In genomic region chr13:63691974-63692373, GRCm38 (mm10) we compare ENCODE assay signal across 7 mouse cellular contexts.
DNase-seq lines count a peak whose midpoint lies in the region; ATAC-seq and TF ChIP-seq lines count a peak whose summit lies in the region.

No protein-coding gene starts in this region.

- H3K4me1 ChIP-seq in midbrain, embryonic 12.5 days: peaks cover 10% of the 10 kb centered on the region; the same call in 1 of the 2 replicates
- no peaks in the 10 kb centered on the region for H3K4me1 ChIP-seq in midbrain, embryonic 11.5 days (ENCODE audit: control insufficient read depth, insufficient read depth, low read length)
- H3K4me1 ChIP-seq in hindbrain, embryonic 14.5 days (replicated peaks; ENCODE audit: control insufficient read depth, insufficient read depth, low read length): no peaks in the 10 kb centered on the region
- no peaks in the 10 kb centered on the region for H3K4me1 ChIP-seq in lung, postnatal 0 days (ENCODE audit: insufficient read depth, low read depth, low read length)

- H3K9me3 ChIP-seq in midbrain, embryonic 12.5 days: no peaks in the 10 kb centered on the region
- no peaks in the 10 kb centered on the region for H3K9me3 ChIP-seq in midbrain, embryonic 11.5 days (ENCODE audit: control insufficient read depth, low read length)
- H3K9me3 ChIP-seq in hindbrain, embryonic 14.5 days (ENCODE audit: control insufficient read depth, low read length): no peaks in the 10 kb centered on the region
- H3K9me3 ChIP-seq in lung, postnatal 0 days (ENCODE audit: low read length): no peaks in the 10 kb centered on the region

- H3K4me2 ChIP-seq in midbrain, embryonic 12.5 days (replicated peaks): no peak overlapping the region
- no peak overlapping the region for H3K4me2 ChIP-seq in midbrain, embryonic 11.5 days
- no peak overlapping the region for H3K4me2 ChIP-seq in hindbrain, embryonic 14.5 days (replicated peaks)
- H3K4me2 ChIP-seq in lung, postnatal 0 days (replicated peaks; ENCODE audit: low read depth, low read length): no peak overlapping the region

- no peak for DNase-seq in midbrain, embryonic 11.5 days (ENCODE audit: low spot score, missing footprints)
- DNase-seq in hindbrain, embryonic 14.5 days (ENCODE audit: low spot score): no peak
- peak; percentile 74 for DNase-seq in left cerebral cortex, adult 11 months (ENCODE audit: low spot score)
- DNase-seq in right cerebral cortex, postnatal 10 days (ENCODE audit: low spot score in 2 of 2): peak; percentile 47 to 57
- DNase-seq in lung, postnatal 0 days (ENCODE audit: low spot score): no peak
- no peak for DNase-seq in testis, postnatal 10 days (ENCODE audit: low spot score)

- TF ChIP-seq CTCF in lung, postnatal 0 days (IDR thresholded peaks at IDR 0.05): no peak

- 72% methylated on average over 5 of the region's 5 CpGs for WGBS in midbrain, embryonic 12.5 days
- 86% methylated on average over 5 of the region's 5 CpGs for WGBS in midbrain, embryonic 11.5 days
- 74% methylated on average over 5 of the region's 5 CpGs for WGBS in hindbrain, embryonic 14.5 days
- 68% methylated on average over 5 of the region's 5 CpGs for WGBS in lung, postnatal 0 days

- no peaks in the 10 kb centered on the region for H3K36me3 ChIP-seq in midbrain, embryonic 12.5 days
- H3K36me3 ChIP-seq in midbrain, embryonic 11.5 days (ENCODE audit: control insufficient read depth, insufficient read depth, low read length): no peaks in the 10 kb centered on the region
- no peaks in the 10 kb centered on the region for H3K36me3 ChIP-seq in hindbrain, embryonic 14.5 days (replicated peaks; ENCODE audit: control insufficient read depth, insufficient read depth)
- H3K36me3 ChIP-seq in lung, postnatal 0 days (ENCODE audit: insufficient read depth, low read length): no peaks in the 10 kb centered on the region

- no peak overlapping the region for H3K9ac ChIP-seq in midbrain, embryonic 12.5 days (replicated peaks)
- H3K9ac ChIP-seq in midbrain, embryonic 11.5 days (ENCODE audit: low read length): no peak overlapping the region
- no peak overlapping the region for H3K9ac ChIP-seq in hindbrain, embryonic 14.5 days
- H3K9ac ChIP-seq in lung, postnatal 0 days (replicated peaks; ENCODE audit: low read depth): no peak overlapping the region

- 0 out of 2 replicates have a peak, but pooled peaks have one; percentile 34 for ATAC-seq in midbrain, embryonic 12.5 days (ENCODE audit: low FRiP score, low read depth)
- no peak for ATAC-seq in midbrain, embryonic 11.5 days (ENCODE audit: low FRiP score)
- ATAC-seq in hindbrain, embryonic 14.5 days (ENCODE audit: low FRiP score): peak; percentile 37; the same call in 1 of the 2 replicates
- no peak for ATAC-seq in lung, postnatal 0 days

- H3K27me3 ChIP-seq in midbrain, embryonic 12.5 days: no peaks in the 10 kb centered on the region
- no peaks in the 10 kb centered on the region for H3K27me3 ChIP-seq in midbrain, embryonic 11.5 days (ENCODE audit: control insufficient read depth, insufficient read depth, low read length)
- H3K27me3 ChIP-seq in hindbrain, embryonic 14.5 days (ENCODE audit: control insufficient read depth, insufficient read depth, low read length): no peaks in the 10 kb centered on the region
- no peaks in the 10 kb centered on the region for H3K27me3 ChIP-seq in lung, postnatal 0 days (replicated peaks; ENCODE audit: insufficient read depth, low read length)

- no peak overlapping the region for H3K4me3 ChIP-seq in midbrain, embryonic 12.5 days
- no peak overlapping the region for H3K4me3 ChIP-seq in midbrain, embryonic 11.5 days (ENCODE audit: low read depth, low read length)
- no peak overlapping the region for H3K4me3 ChIP-seq in hindbrain, embryonic 14.5 days (replicated peaks; ENCODE audit: low read length)
- no peak overlapping the region for H3K4me3 ChIP-seq in lung, postnatal 0 days (ENCODE audit: low read depth, low read length)

- TF ChIP-seq EP300 in lung, postnatal 0 days (IDR thresholded peaks at IDR 0.05): no peak

- no peak overlapping the region for H3K27ac ChIP-seq in midbrain, embryonic 12.5 days (replicated peaks)
- H3K27ac ChIP-seq in midbrain, embryonic 11.5 days (ENCODE audit: low read depth, low read length): no peak overlapping the region
- peak overlapping the region; percentile 9; the same call in 1 of the 2 replicates for H3K27ac ChIP-seq in hindbrain, embryonic 14.5 days
- no peak overlapping the region for H3K27ac ChIP-seq in lung, postnatal 0 days (ENCODE audit: low read length)

Comparison
In these comparisons a context has a peak if more than half of its experiments do, and no peak if none do; other contexts are left out.
1. ATAC-seq: peak in midbrain, embryonic 12.5 days (single experiment) and hindbrain, embryonic 14.5 days (single experiment); none in midbrain, embryonic 11.5 days (single experiment) and lung, postnatal 0 days (single experiment).
2. DNase-seq: peak in left cerebral cortex, adult 11 months (single experiment) and right cerebral cortex, postnatal 10 days (2 of 2); none in midbrain, embryonic 11.5 days (single experiment), hindbrain, embryonic 14.5 days (single experiment), lung, postnatal 0 days (single experiment) and testis, postnatal 10 days (single experiment).